Mouse (Mus musculus) forebrain, postnatal 0 days (tissue): ENCODE data around the gene Serinc2. TPM values are rescaled to one million over a fixed set of nuclear protein-coding genes. Genes with fewer than 3 reads are reported as not detected.

Experiments used
- ATAC-seq: fragments of 200-750 bp; cut with Nextera tagmentation; 2 replicates; pipeline ENCODE4 v1.8.0; 2017; ENCODE audit warnings: mild to moderate bottlenecking, moderate library complexity
- DNase-seq: peaks from one replicate; pipeline ENCODE4 v3.0.0-alpha.2; 2015
- H3K27ac ChIP-seq: fragments of 300-500 bp; sonication (generic); 2 replicates; pipeline ENCODE4 v1.5.1; 2014; ENCODE audit warnings: low read depth, mild to moderate bottlenecking, antibody characterized with exemption, low read length, moderate library complexity, mixed read lengths
- H3K27me3 ChIP-seq: fragments of 300-500 bp; sonication (generic); 2 replicates; pipeline ENCODE4 v1.6.1; 2014; ENCODE audit warnings: mild to moderate bottlenecking, low read length, mixed read lengths; ENCODE audit not compliant: insufficient read depth
- H3K36me3 ChIP-seq: fragments of 300-500 bp; sonication (generic); 2 replicates; pipeline ENCODE4 v1.6.1; 2014; ENCODE audit warnings: mild to moderate bottlenecking, moderate library complexity; ENCODE audit not compliant: insufficient read depth
- H3K4me1 ChIP-seq: fragments of 300-500 bp; sonication (generic); 2 replicates; pipeline ENCODE4 v1.6.1; 2014; ENCODE audit warnings: antibody characterized with exemption; ENCODE audit not compliant: insufficient read depth
- H3K4me2 ChIP-seq: fragments of 300-500 bp; sonication (generic); 2 replicates; pipeline ENCODE4 v1.6.1; 2014; ENCODE audit warnings: low read depth, mild to moderate bottlenecking, moderate library complexity
- H3K4me3 ChIP-seq: fragments of 300-500 bp; sonication (generic); 2 replicates; pipeline ENCODE4 v1.5.1; 2014; ENCODE audit warnings: low read depth, low read length, mixed read lengths
- H3K9ac ChIP-seq: fragments of 300-500 bp; sonication (generic); 2 replicates; pipeline ENCODE4 v1.6.1; 2014; ENCODE audit warnings: mild to moderate bottlenecking
- H3K9me3 ChIP-seq: fragments of 300-500 bp; sonication (generic); 2 replicates; pipeline ENCODE4 v1.6.1; 2016; ENCODE audit warnings: low read length
- CTCF ChIP-seq: sonication (generic); IDR thresholded peaks from 2 replicates; pipeline ENCODE4 v1.5.1; 2016; ENCODE audit warnings: antibody characterized with exemption, control low read depth, low read depth
- WGBS: fragments of 180-500 bp; shearing (Covaris S2); extraction: QIAGEN DNeasy Blood & Tissue Kit; methylation state at CpG from one replicate; pipeline ENCODE4 v1.1.7; 2014; 5-methylcytosine and 5-hydroxymethylcytosine counted together
- polyA plus RNA-seq: library from polyadenylated mRNA; unstranded; fragments of >200 nt; fragmentation: Nextera tagmentation; extraction: Ambion mirVana; gene quantifications from 2 replicates; pipeline ENCODE4 v1.2.1, GENCODE M21; 2015
- total RNA-seq: library from RNA; depleted of rRNA; stranded (reverse); fragments of >200 nt; gene quantifications from 2 replicates; pipeline ENCODE4 v1.2.3, GENCODE M21; 2014

The Serinc2 gene
- total and polyA plus RNA-seq, 2 experiments from 2014 or later = 14.0 to 22.5 TPM

DNA sequence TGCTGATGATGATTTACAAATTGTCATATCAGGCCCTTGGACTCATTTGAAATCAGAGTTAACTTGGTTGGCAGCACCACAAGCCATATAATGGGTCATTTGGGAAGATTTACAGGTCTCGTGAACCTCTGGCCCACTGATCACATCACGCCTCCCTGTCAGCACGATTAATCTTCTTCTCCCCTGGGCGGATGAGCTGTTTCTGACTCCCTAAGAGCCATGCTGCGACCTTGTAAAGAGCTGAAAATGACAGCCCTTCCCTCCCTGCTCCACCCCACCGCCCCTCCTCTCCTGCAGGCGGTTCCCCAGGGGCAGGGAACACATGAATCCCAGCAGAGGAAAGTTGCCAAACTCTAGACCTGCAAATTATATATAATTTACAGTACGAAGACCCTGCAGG lies 42.6 kb downstream of the Serinc2 start:
- ATAC-seq (no peak), DNase-seq (no peak)
- no peak overlapping the region for H3K27ac ChIP-seq
- TF ChIP-seq CTCF = no peak
- no peaks in the 10 kb centered on the region for H3K4me1 ChIP-seq
- no peaks in the 10 kb centered on the region for H3K27me3 ChIP-seq
- 0 out of 2 replicates have a peak, but pooled peaks cover 3% of the 10 kb centered on the region for H3K9me3 ChIP-seq
- no peak overlapping the region for H3K9ac ChIP-seq
- no peak overlapping the region for H3K4me3 ChIP-seq
- no peaks in the 10 kb centered on the region for H3K36me3 ChIP-seq
- whole genome bisulfite sequencing = 67% methylated on average over 8 of the region's 8 CpGs
- no peak overlapping the region for H3K4me2 ChIP-seq

DNA sequence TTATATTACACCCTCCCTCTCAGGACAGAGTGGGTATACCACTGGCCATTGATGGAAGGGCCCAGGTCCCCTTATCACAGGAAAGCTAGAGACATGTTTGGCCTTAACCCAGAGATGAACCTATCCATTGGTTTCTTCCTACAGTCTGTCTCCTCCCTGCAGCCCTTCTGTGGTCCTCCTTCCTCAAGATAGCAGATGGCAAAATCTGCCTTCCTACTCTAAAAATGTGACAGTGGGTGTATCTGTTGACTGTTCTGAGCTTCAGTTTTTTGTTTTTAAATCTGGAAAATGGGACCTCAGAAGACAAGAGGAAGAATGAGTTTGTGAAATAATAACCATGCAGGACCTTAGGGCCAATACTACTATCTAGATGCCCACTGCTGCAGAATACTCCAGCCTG lies 54.9 kb downstream of the Serinc2 start:
- H3K27me3 ChIP-seq = no peaks in the 10 kb centered on the region
- no peak for TF ChIP-seq CTCF
- H3K36me3 ChIP-seq = no peaks in the 10 kb centered on the region
- H3K4me1 ChIP-seq = no peaks in the 10 kb centered on the region
- no peak overlapping the region for H3K4me3 ChIP-seq
- H3K4me2 ChIP-seq = no peak overlapping the region
- H3K9ac ChIP-seq = no peak overlapping the region
- H3K9me3 ChIP-seq = no peaks in the 10 kb centered on the region
- H3K27ac ChIP-seq = no peak overlapping the region
- DNase-seq (no peak), ATAC-seq (no peak)

DNA sequence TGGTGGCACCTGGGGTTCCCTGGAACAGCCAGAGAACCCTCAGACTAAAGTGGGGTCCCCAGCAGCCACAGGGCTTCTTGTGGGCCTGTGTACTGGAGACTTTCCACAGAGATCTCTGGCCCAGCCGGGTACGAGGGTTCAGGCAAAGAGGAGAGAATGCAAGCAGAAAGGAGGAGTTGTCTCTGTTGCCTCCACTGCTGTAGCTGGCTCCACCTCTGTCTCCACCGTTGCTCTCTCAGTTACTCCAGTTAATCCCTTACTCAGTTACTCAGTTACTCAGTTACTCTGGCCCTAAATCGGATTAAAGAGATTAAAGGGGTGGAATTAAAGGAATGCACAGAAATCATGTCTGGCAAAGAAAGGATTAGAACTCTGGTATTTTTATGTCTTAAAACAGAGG lies 56.8 kb downstream of the Serinc2 start, which contains the start of gene Gm853:
TSS of gene Gm853 (minus strand) at position 223 of the 400 bp plus-strand sequence.
- DNase-seq (no peak), ATAC-seq (no peak)
- no peaks in the 10 kb centered on the region for H3K27me3 ChIP-seq
- H3K27ac ChIP-seq = no peak within 1 kb of the TSS
- no peak for TF ChIP-seq CTCF
- no peaks in the 10 kb centered on the region for H3K9me3 ChIP-seq
- H3K4me2 ChIP-seq = no peak within 1 kb of the TSS
- no peak within 1 kb of the TSS for H3K4me3 ChIP-seq
- 56% methylated on average over 4 of the region's 4 CpGs for WGBS
- H3K4me1 ChIP-seq = no peaks in the 10 kb centered on the region
- H3K9ac ChIP-seq = no peak within 1 kb of the TSS
- no peaks in the 10 kb centered on the region for H3K36me3 ChIP-seq

DNA sequence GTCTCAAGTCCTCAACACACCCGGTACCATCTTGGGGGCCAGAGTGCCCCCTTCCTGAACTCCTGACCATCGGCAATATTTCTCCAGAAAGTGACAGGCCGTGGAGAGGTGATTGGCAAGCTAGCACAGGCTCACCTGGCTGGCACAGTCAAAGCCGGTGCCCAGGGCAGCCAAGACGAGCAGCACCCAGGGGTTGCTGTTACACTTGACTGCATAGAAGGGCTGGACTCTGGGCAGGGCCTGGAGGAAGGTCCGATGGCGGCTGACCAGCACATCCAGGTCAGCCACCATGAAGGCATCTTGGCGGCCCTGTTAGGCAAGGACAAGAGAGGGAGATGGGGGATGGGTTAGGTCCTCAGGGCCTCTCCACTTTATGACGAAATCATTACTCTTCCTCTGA lies 58.8 kb downstream of the Serinc2 start:
- Histone ChIP-seq H3K4me2 (no peak overlapping the region), H3K27me3 (no peaks in the 10 kb centered on the region), H3K4me3 (no peak overlapping the region), H3K4me1 (no peaks in the 10 kb centered on the region), H3K9me3 (no peaks in the 10 kb centered on the region), H3K27ac (no peak overlapping the region), H3K36me3 (no peaks in the 10 kb centered on the region), H3K9ac (no peak overlapping the region)
- TF ChIP-seq CTCF = no peak
- ATAC-seq (no peak), DNase-seq (no peak)
- 86% methylated on average over 9 of the region's 9 CpGs for WGBS

DNA sequence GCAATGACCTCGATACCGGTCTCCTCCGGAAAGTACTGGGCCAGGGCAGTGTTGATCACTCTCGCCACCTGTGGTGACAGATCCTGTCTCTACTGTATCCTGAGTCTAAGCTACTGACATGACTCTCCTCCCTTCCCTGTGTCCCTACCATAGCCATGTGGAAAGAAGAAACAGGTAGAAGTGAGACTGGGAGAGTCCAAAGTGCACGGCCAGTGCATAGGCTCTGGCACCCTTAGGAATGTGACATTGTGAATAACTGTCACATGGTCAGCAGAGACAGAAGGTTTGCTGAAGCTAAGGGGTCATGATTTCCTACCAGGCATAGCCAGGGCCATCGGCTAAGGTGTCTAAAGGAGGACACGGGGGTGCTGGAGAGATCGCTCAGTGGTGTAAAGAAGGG lies 63.6 kb downstream of the Serinc2 start:
- DNase-seq (no peak), ATAC-seq (no peak)
- Histone ChIP-seq H3K4me3 (no peak overlapping the region), H3K27me3 (no peaks in the 10 kb centered on the region), H3K9me3 (no peaks in the 10 kb centered on the region), H3K27ac (no peak overlapping the region), H3K4me2 (no peak overlapping the region), H3K9ac (no peak overlapping the region), H3K4me1 (no peaks in the 10 kb centered on the region), H3K36me3 (no peaks in the 10 kb centered on the region)
- WGBS = 96% methylated on average over 8 of the region's 8 CpGs
- no peak for TF ChIP-seq CTCF

DNA sequence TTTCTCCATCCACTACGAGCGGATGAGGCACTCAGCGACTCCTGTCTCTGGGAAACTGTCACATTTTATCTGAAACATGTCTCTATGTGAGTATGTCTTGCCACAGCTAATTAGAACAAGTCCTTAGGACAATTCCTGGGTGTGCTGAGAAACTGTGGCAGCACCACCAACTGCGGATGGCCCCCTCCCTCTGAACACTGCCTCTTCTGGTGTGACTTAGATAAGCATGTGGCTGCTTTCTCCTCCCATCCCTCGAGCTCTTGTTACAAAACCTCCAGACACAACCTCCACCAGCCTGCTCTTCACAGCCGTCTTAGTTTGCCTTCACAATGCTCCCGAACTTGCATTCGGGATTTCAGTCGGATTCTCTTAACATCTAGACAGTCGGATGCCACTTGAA lies 65.1 kb downstream of the Serinc2 start:
- no peak overlapping the region for H3K4me2 ChIP-seq
- no peak overlapping the region for H3K27ac ChIP-seq
- TF ChIP-seq CTCF = 0 out of 2 replicates have a peak, but pooled peaks have one; percentile 7
- 79% methylated on average over 10 of the region's 10 CpGs for WGBS
- no peaks in the 10 kb centered on the region for H3K9me3 ChIP-seq
- no peak for DNase-seq
- no peak overlapping the region for H3K4me3 ChIP-seq
- no peak for ATAC-seq
- H3K27me3 ChIP-seq = no peaks in the 10 kb centered on the region
- H3K4me1 ChIP-seq = no peaks in the 10 kb centered on the region
- no peaks in the 10 kb centered on the region for H3K36me3 ChIP-seq
- no peak overlapping the region for H3K9ac ChIP-seq

DNA sequence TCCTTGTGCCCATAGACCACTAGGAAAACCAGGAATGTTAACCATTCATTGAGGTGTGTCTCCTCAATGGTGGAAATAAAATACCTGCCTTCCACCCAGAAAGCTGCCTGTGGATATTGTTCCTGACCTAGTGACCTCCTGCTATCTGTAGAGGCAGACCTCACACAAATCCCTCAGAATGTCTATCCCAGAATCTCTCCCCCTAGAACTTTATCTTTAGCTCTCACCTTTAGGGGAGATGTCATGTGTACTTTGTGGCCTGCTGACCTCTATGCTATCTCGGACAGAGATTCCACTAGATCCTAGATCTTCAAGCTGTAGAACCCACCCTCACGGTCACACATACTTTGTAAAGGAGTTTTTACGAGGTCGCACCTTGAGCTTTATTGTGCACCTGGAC lies 65.8 kb downstream of the Serinc2 start:
- DNase-seq = no peak
- Histone ChIP-seq H3K9ac (no peak overlapping the region), H3K27ac (no peak overlapping the region), H3K27me3 (no peaks in the 10 kb centered on the region), H3K4me1 (no peaks in the 10 kb centered on the region), H3K36me3 (no peaks in the 10 kb centered on the region), H3K4me2 (no peak overlapping the region), H3K9me3 (no peaks in the 10 kb centered on the region), H3K4me3 (no peak overlapping the region)
- no peak for TF ChIP-seq CTCF
- ATAC-seq = no peak
- WGBS = 93% methylated on average over 4 of the region's 4 CpGs

DNA sequence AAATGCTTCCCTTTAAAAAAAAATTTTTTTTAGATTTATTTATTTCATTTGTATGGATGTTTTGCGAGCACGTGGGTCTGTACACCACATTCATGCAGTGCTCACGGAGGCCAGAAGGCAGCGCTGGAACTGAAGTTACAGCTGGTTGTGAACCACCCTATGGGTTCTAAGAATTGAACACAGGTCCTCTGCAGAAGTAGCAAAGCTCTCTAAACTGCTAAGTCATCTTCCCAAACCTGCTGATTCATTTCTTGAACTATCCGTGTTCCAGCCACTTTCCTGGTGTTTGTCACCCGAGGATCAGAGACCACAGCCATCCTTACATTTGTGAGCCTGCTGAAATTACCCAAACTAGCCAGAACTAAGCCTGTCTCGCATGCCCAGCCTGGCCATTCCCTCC lies 66.6 kb downstream of the Serinc2 start:
- Histone ChIP-seq H3K4me2 (no peak overlapping the region), H3K36me3 (no peaks in the 10 kb centered on the region), H3K27me3 (no peaks in the 10 kb centered on the region), H3K4me1 (no peaks in the 10 kb centered on the region), H3K9ac (no peak overlapping the region), H3K27ac (no peak overlapping the region), H3K9me3 (no peaks in the 10 kb centered on the region), H3K4me3 (no peak overlapping the region)
- ATAC-seq (no peak), DNase-seq (no peak)
- TF ChIP-seq CTCF = no peak
- 74% methylated on average over 7 of the region's 7 CpGs for WGBS
